Mouse (Mus musculus): Measurements from ENCODE around the gene Rfx6. TPM values are rescaled to one million over a fixed set of nuclear protein-coding genes. Genes with fewer than 3 reads are reported as not detected.
A peak's percentile ranks its signal among the peaks of the same experiment; 100 is the strongest.

The Rfx6 gene
- polyA plus RNA-seq (2012; rRNA removed) (not detected in 2 replicates), polyA plus RNA-seq (2014; fragmentation: Nextera tagmentation; extraction: Ambion mirVana) (not detected in 2 replicates)

DNA sequence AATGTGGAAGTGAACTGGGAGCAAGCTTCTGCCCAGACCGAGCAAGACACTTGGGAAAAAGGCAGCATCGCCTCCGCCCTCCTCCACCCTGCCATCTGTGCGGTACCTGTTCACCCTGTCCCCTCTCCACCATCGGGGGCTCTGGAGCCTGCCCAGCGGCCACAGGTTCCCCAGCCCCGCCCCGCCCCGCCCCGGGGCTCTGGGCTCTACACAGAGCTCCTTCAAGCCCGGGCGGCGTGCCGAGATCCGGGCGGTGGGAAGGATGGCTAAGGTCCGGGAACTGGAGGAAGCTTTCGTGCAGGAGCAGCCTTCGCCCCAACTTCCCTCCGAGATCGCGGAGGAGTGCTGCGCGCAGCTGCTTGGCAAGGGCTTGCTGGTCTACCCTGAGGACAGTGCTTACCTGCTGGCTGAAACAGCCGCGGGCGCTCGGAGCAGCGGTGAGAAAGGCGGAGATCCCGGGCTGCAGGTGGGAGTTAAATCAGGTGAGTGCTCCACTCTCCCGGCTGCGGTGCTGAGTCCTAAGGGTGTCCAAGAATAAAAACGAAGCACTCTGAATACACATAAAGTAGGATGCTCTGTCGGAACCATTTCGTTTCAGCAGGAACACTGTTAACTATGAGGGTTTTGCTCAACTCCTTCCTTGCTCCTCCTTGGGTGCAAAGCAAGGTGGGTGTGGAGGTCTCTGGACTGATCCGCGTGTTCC, at the start of gene Rfx6:
TSS of gene Rfx6 (plus strand) at position 209 of the 703 bp plus-strand sequence.
- ATAC-seq (ENCODE audit: low FRiP score, low read depth), result peak; percentile 34; the same call in 1 of the 2 replicates

DNA sequence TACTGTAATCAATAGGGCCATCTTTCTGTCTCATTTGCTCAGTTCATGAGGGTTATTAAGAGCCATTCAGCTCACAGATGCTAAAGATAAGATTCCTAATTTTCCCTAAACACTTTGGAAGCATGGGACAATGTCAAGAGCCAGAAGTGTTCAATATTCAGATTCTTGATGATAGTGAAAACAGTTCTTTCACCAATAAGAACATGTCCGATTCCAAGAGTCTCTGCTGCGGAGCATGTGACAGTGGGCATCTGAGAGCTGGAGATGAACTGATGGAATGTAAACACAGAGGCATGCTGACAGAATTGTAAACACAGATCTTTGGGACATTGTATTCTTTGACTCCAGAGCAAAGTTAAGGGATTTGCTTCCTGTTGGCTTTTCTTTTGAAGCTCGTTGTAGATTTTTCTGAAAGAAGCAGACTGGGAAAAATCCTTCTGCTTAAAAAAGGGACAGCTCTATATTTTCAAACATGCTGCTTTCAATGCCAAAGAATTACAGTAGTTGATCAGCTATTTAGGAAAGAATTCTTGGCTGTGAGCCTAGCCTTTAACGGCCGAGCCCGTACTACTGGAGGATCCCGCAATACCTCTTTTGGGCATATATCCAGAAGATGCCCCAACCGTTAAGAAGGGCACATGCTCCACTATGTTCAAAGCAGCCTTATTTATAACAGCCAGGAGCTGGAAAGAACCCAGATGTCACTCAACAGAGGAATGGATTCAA, 46.0 kb upstream of the Rfx6 start, which contains the start of gene Gprc6a:
TSS of gene Gprc6a (minus strand) at position 51 of the 726 bp plus-strand sequence.
- Histone ChIP-seq H3K27ac (replicated peaks; ENCODE audit: low read depth, low read length) (no peak within 1 kb of the TSS), H3K27me3 (ENCODE audit: control insufficient read depth, insufficient read depth, low read length) (no peaks in the 10 kb centered on the region), H3K4me3 (replicated peaks; ENCODE audit: low read length) (no peak within 1 kb of the TSS), H3K4me2 (replicated peaks; ENCODE audit: low read depth, low read length, severe bottlenecking) (no peak within 1 kb of the TSS), H3K9ac (ENCODE audit: low read depth, low read length, severe bottlenecking) (no peak within 1 kb of the TSS), H3K36me3 (ENCODE audit: control insufficient read depth, insufficient read depth, low read length) (no peaks in the 10 kb centered on the region), H3K9me3 (ENCODE audit: control insufficient read depth, low read length) (no peaks in the 10 kb centered on the region), H3K4me1 (ENCODE audit: control insufficient read depth, insufficient read depth, low read length) (no peaks in the 10 kb centered on the region)
- no peak for TF ChIP-seq POLR2A (IDR thresholded peaks at IDR 0.05; ENCODE audit: borderline replicate concordance, extremely low read depth, insufficient read depth, insufficient read length)
- ATAC-seq (ENCODE audit: low FRiP score, low read depth) (no peak), DNase-seq (ENCODE audit: low spot score) (no peak)
- 64% methylated on average over 8 of the region's 8 CpGs for WGBS

More for the DNA sequence above, at the start of gene Rfx6:
- H3K9ac ChIP-seq (ENCODE audit: low read depth, low read length, severe bottlenecking), result peak within 1 kb of the TSS; percentile 34; the same call in 1 of the 2 replicates
- H3K27ac ChIP-seq (replicated peaks; ENCODE audit: low read depth, low read length), result no peak within 1 kb of the TSS
- no peak for DNase-seq (ENCODE audit: low spot score)
- H3K4me3 ChIP-seq (replicated peaks; ENCODE audit: low read length), result peak within 1 kb of the TSS; percentile 39
- no peaks in the 10 kb centered on the region for H3K9me3 ChIP-seq (ENCODE audit: control insufficient read depth, low read length)
- H3K4me1 ChIP-seq (ENCODE audit: control insufficient read depth, insufficient read depth, low read length), result peaks cover 4% of the 10 kb centered on the region; the same call in 1 of the 2 replicates
- peaks cover 21% of the 10 kb centered on the region for H3K27me3 ChIP-seq (ENCODE audit: control insufficient read depth, insufficient read depth, low read length)
- TF ChIP-seq POLR2A (IDR thresholded peaks at IDR 0.05; ENCODE audit: borderline replicate concordance, extremely low read depth, insufficient read depth, insufficient read length), result no peak
- peak within 1 kb of the TSS; percentile 75 for H3K4me2 ChIP-seq (replicated peaks; ENCODE audit: low read depth, low read length, severe bottlenecking)
- WGBS, result under 1% methylated on average over 36 of the region's 38 CpGs
- no peaks in the 10 kb centered on the region for H3K36me3 ChIP-seq (ENCODE audit: control insufficient read depth, insufficient read depth, low read length)

DNA sequence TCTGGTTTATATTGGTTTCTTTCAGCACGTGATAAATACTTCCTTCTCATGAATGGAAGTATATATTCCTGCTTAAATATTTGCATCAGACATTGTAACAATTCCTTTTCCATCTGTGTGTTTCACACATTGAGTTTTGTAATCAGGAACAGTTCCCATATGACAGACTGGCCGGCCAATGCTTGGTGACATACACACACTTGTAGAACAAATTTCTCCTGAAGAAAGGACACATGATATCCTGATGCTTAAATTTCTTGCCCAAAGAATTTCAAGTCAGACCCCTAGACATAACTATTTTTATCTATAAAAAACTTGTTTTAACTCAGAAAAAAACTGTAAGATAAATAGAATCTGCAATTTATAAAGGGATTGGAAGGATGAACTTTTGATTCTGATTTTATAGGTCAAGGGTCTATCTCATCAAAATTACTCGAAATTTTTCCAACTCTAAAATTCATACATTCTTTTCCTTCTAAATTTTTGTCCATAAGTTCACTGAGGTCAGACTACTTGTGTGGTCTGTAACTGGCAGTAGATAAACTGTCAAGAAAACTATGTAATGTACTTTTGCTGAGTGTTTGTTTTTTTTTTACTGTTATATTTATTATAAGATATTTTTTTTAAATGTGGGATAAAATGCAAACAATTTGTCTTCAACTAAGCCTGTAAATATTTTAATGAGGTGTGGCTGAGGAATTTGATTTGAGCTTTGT, 27.9 kb upstream of the Rfx6 start:
- 45% methylated on average over 3 of the region's 3 CpGs for WGBS

DNA sequence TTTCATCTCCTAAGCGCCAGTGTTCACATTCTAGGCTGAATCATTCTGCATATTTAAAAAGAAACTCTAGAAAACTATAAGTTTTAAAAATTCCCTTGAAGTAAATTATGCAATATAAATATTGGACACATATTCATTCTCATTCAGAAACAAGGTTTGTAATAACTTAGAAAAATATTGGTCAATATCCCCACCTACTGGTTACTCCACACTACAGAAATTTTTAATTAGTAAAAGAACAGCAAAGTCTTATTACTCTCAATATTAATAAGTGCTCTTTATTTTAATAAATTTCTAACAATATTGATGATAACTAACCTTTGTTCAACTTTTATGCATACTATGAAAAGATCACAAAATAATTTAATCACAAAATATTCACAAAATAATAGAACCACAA, 20.2 kb upstream of the Rfx6 start:
- DNase-seq (ENCODE audit: low spot score) (peak; percentile 7), ATAC-seq (ENCODE audit: low FRiP score, low read depth) (no peak)
- H3K27me3 ChIP-seq (ENCODE audit: control insufficient read depth, insufficient read depth, low read length), result no peaks in the 10 kb centered on the region
- no peaks in the 10 kb centered on the region for H3K9me3 ChIP-seq (ENCODE audit: control insufficient read depth, low read length)
- no peak overlapping the region for H3K4me2 ChIP-seq (replicated peaks; ENCODE audit: low read depth, low read length, severe bottlenecking)
- WGBS, result 77% methylated on average over 1 of the region's 1 CpGs
- no peak overlapping the region for H3K27ac ChIP-seq (replicated peaks; ENCODE audit: low read depth, low read length)
- H3K4me1 ChIP-seq (ENCODE audit: control insufficient read depth, insufficient read depth, low read length), result no peaks in the 10 kb centered on the region
- H3K4me3 ChIP-seq (replicated peaks; ENCODE audit: low read length), result no peak overlapping the region
- H3K36me3 ChIP-seq (ENCODE audit: control insufficient read depth, insufficient read depth, low read length), result no peaks in the 10 kb centered on the region
- no peak overlapping the region for H3K9ac ChIP-seq (ENCODE audit: low read depth, low read length, severe bottlenecking)
- no peak for TF ChIP-seq POLR2A (IDR thresholded peaks at IDR 0.05; ENCODE audit: borderline replicate concordance, extremely low read depth, insufficient read depth, insufficient read length)

More for the DNA sequence above, 27.9 kb upstream of the Rfx6 start:
- TF ChIP-seq POLR2A (IDR thresholded peaks at IDR 0.05; ENCODE audit: borderline replicate concordance, extremely low read depth, insufficient read depth, insufficient read length), result no peak
- Histone ChIP-seq H3K27me3 (ENCODE audit: control insufficient read depth, insufficient read depth, low read length) (no peaks in the 10 kb centered on the region), H3K9ac (ENCODE audit: low read depth, low read length, severe bottlenecking) (no peak overlapping the region), H3K4me2 (replicated peaks; ENCODE audit: low read depth, low read length, severe bottlenecking) (no peak overlapping the region), H3K36me3 (ENCODE audit: control insufficient read depth, insufficient read depth, low read length) (no peaks in the 10 kb centered on the region), H3K4me1 (ENCODE audit: control insufficient read depth, insufficient read depth, low read length) (no peaks in the 10 kb centered on the region), H3K4me3 (replicated peaks; ENCODE audit: low read length) (no peak overlapping the region), H3K9me3 (ENCODE audit: control insufficient read depth, low read length) (no peaks in the 10 kb centered on the region), H3K27ac (replicated peaks; ENCODE audit: low read depth, low read length) (no peak overlapping the region)
- no peak for ATAC-seq (ENCODE audit: low FRiP score, low read depth)
- DNase-seq (ENCODE audit: low spot score), result no peak

DNA sequence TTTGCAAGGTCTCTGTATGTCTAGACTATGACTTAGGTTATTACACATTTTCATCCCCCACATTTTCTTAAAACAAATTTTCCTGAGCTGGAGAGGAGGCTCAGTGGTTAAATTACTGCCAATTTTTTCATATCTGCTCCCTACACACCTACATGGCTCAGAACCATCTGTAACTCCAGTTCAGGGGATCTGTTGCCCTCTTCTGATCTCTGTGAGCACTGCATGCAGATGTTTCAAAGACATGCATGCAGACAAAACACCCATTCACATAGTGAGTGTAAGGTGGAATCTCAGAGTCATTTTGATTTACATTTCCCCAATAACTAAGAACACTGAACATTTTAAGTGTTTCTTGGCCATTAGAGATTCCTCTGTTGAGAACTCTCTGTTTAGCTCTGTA, 8.2 kb upstream of the Rfx6 start:
- Histone ChIP-seq H3K4me3 (replicated peaks; ENCODE audit: low read length) (no peak overlapping the region), H3K4me1 (ENCODE audit: control insufficient read depth, insufficient read depth, low read length) (no peaks in the 10 kb centered on the region), H3K27ac (replicated peaks; ENCODE audit: low read depth, low read length) (no peak overlapping the region), H3K36me3 (ENCODE audit: control insufficient read depth, insufficient read depth, low read length) (no peaks in the 10 kb centered on the region), H3K27me3 (ENCODE audit: control insufficient read depth, insufficient read depth, low read length) (no peaks in the 10 kb centered on the region), H3K9ac (ENCODE audit: low read depth, low read length, severe bottlenecking) (no peak overlapping the region), H3K9me3 (ENCODE audit: control insufficient read depth, low read length) (no peaks in the 10 kb centered on the region), H3K4me2 (replicated peaks; ENCODE audit: low read depth, low read length, severe bottlenecking) (no peak overlapping the region)
- DNase-seq (ENCODE audit: low spot score) (no peak), ATAC-seq (ENCODE audit: low FRiP score, low read depth) (no peak)
- no peak for TF ChIP-seq POLR2A (IDR thresholded peaks at IDR 0.05; ENCODE audit: borderline replicate concordance, extremely low read depth, insufficient read depth, insufficient read length)
